Mouse (Mus musculus): ENCODE measurements at regions not wholly inside any gene's neighbourhood (a gene's known extent, or its start where the extent isn't known, plus 50 kb on each side); places are given as distances from the start of the nearest gene placed in this dataset.

DNA sequence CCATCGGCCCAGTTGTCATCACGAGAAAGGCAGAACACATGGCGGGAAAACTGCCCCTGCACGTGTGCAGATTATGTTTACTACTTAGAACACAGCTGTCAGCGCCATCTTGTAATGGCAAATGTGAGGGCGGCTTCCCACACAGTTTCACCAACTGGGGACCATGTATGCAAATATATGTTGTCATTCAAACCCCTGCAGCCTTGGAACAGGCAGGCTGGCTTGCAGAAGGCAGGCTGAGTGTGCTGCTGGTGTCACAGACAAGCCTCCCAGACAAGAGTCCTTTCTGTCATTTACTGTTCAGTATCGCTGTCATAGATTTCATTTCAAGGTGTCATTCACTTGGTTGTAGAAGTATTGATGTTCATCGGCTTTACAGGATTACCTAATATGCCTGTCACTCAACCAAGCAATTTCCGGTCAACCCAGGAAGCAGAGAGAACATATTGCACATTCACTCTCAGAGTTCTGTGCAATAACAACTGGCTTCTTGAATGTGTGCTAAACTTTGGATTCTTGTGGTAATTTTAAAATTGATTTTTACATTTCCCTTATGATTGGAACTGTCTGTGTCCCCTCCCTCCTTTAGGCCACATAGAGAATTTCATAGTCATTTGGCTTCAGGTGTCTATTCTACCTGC is 202.3 kb downstream of the Gm9733 start:
- TF ChIP-seq CTCF (IDR thresholded peaks at IDR 0.05; ENCODE audit: low read depth) (no peak), EP300 (IDR thresholded peaks at IDR 0.05; ENCODE audit: low read depth) (no peak)

Data from heart, postnatal 0 days (tissue).